Mouse (Mus musculus) embryonic facial prominence, embryonic 10.5 days (tissue): Measurements from ENCODE around the gene Pth2r. TPM values are rescaled to one million over a fixed set of nuclear protein-coding genes. Genes with fewer than 3 reads are reported as not detected.

Source experiments
- DNase-seq: peaks from one replicate; pipeline ENCODE4 v3.0.0-alpha.2; 2017; ENCODE audit warnings: low spot score
- H3K27ac ChIP-seq: fragments of 300-500 bp; sonication (generic); replicated peaks from 2 replicates; pipeline ENCODE4 v1.5.1; 2016; ENCODE audit warnings: mild to moderate bottlenecking
- H3K27me3 ChIP-seq: fragments of 300-500 bp; sonication (generic); replicated peaks from 2 replicates; pipeline ENCODE4 v1.6.1; 2016; ENCODE audit warnings: low read depth, mild to moderate bottlenecking; ENCODE audit not compliant: poor library complexity, severe bottlenecking
- H3K36me3 ChIP-seq: fragments of 300-500 bp; sonication (generic); replicated peaks from 2 replicates; pipeline ENCODE4 v1.6.1; 2016; ENCODE audit warnings: mild to moderate bottlenecking, moderate library complexity
- H3K4me1 ChIP-seq: fragments of 300-500 bp; sonication (generic); 2 replicates; pipeline ENCODE4 v1.6.1; 2016
- H3K4me3 ChIP-seq: fragments of 300-500 bp; sonication (generic); 2 replicates; pipeline ENCODE4 v1.5.1; 2016; ENCODE audit warnings: mild to moderate bottlenecking, moderate library complexity
- H3K9me3 ChIP-seq: fragments of 300-500 bp; sonication (generic); 2 replicates; pipeline ENCODE4 v1.6.1; 2016; ENCODE audit warnings: mild to moderate bottlenecking
- WGBS: fragments of 180-500 bp; shearing (Covaris S2); methylation state at CpG from one replicate; pipeline ENCODE4 v1.1.7; 2016; 5-methylcytosine and 5-hydroxymethylcytosine counted together
- polyA plus RNA-seq: library from polyadenylated mRNA; unstranded; fragments of >200 nt; fragmentation: Nextera tagmentation; extraction: Ambion mirVana; gene quantifications from 2 replicates; pipeline ENCODE4 v1.2.1, GENCODE M21; 2016

The Pth2r gene
- polyA plus RNA-seq = 0.10 and 0.25 TPM in 2 replicates

- whole genome bisulfite sequencing = 86% methylated on average over 6 of the region's 6 CpGs
- Histone ChIP-seq H3K4me3 (no peak within 1 kb of the TSS), H3K36me3 (peaks cover 15% of the 10 kb centered on the region; the same call in 1 of the 2 replicates), H3K9me3 (no peaks in the 10 kb centered on the region), H3K27me3 (no peaks in the 10 kb centered on the region), H3K27ac (no peak within 1 kb of the TSS), H3K4me1 (no peaks in the 10 kb centered on the region)
- no peak for DNase-seq
Measured at GRCm38 (mm10) chr1:65281756-65282155, at the start of gene Pth2r. TSS of gene Pth2r (plus strand) at chr1:65282056.

- H3K36me3 ChIP-seq = peaks cover 59% of the 10 kb centered on the region
- no peak overlapping the region for H3K4me3 ChIP-seq
- no peaks in the 10 kb centered on the region for H3K4me1 ChIP-seq
- no peak for DNase-seq
- WGBS = 88% methylated on average over 3 of the region's 3 CpGs
- no peaks in the 10 kb centered on the region for H3K27me3 ChIP-seq
- no peaks in the 10 kb centered on the region for H3K9me3 ChIP-seq
- H3K27ac ChIP-seq = no peak overlapping the region
Measured at GRCm38 (mm10) chr1:65237712-65238111, 44.1 kb upstream of the Pth2r start.

GRCm38 (mm10) chr1:65245637-65246036 lies 36.2 kb upstream of the Pth2r start:
- 89% methylated on average over 1 of the region's 1 CpGs for WGBS
- Histone ChIP-seq H3K27me3 (no peaks in the 10 kb centered on the region), H3K9me3 (no peaks in the 10 kb centered on the region), H3K4me3 (no peak overlapping the region), H3K27ac (no peak overlapping the region), H3K36me3 (peaks cover 49% of the 10 kb centered on the region), H3K4me1 (no peaks in the 10 kb centered on the region)
- DNase-seq = no peak

- no peak for DNase-seq
- H3K27ac ChIP-seq = no peak overlapping the region
- peaks cover 18% of the 10 kb centered on the region; the same call in 1 of the 2 replicates for H3K36me3 ChIP-seq
- H3K27me3 ChIP-seq = no peaks in the 10 kb centered on the region
- H3K4me1 ChIP-seq = no peaks in the 10 kb centered on the region
- no peaks in the 10 kb centered on the region for H3K9me3 ChIP-seq
- 88% methylated on average over 3 of the region's 3 CpGs for WGBS
- H3K4me3 ChIP-seq = no peak overlapping the region
Measured at GRCm38 (mm10) chr1:65280461-65280860, 1.4 kb upstream of the Pth2r start.

GRCm38 (mm10) chr1:65282766-65283165 lies 910 bp downstream of the Pth2r start:
- Histone ChIP-seq H3K4me1 (no peaks in the 10 kb centered on the region), H3K27me3 (no peaks in the 10 kb centered on the region), H3K36me3 (peaks cover 5% of the 10 kb centered on the region; the same call in 1 of the 2 replicates), H3K9me3 (no peaks in the 10 kb centered on the region), H3K4me3 (no peak overlapping the region), H3K27ac (no peak overlapping the region)
- 15% methylated on average over 6 of the region's 6 CpGs for WGBS
- DNase-seq = peak; percentile 38

- no peaks in the 10 kb centered on the region for H3K9me3 ChIP-seq
- no peak for DNase-seq
- 81% methylated on average over 3 of the region's 3 CpGs for WGBS
- H3K27me3 ChIP-seq = peaks cover 27% of the 10 kb centered on the region
- no peak overlapping the region for H3K27ac ChIP-seq
- H3K4me3 ChIP-seq = no peak overlapping the region
- H3K36me3 ChIP-seq = no peaks in the 10 kb centered on the region
- peaks cover 9% of the 10 kb centered on the region for H3K4me1 ChIP-seq
Measured at GRCm38 (mm10) chr1:65308476-65308875, 26.6 kb downstream of the Pth2r start.

- H3K27ac ChIP-seq = no peak overlapping the region
- H3K4me1 ChIP-seq = peaks cover 12% of the 10 kb centered on the region
- no peaks in the 10 kb centered on the region for H3K36me3 ChIP-seq
- 2% methylated on average over 29 of the region's 29 CpGs for WGBS
- H3K27me3 ChIP-seq = peaks cover 27% of the 10 kb centered on the region
- H3K9me3 ChIP-seq = no peaks in the 10 kb centered on the region
- peak; percentile 44 for DNase-seq
- peak overlapping the region; percentile 61 for H3K4me3 ChIP-seq
Measured at GRCm38 (mm10) chr1:65311214-65311933, 29.5 kb downstream of the Pth2r start.

GRCm38 (mm10) chr1:65312118-65312517 lies 30.3 kb downstream of the Pth2r start:
- H3K36me3 ChIP-seq = no peaks in the 10 kb centered on the region
- H3K4me1 ChIP-seq = peaks cover 12% of the 10 kb centered on the region
- no peaks in the 10 kb centered on the region for H3K9me3 ChIP-seq
- DNase-seq = no peak
- H3K27me3 ChIP-seq = peaks cover 27% of the 10 kb centered on the region
- no peak overlapping the region for H3K27ac ChIP-seq
- H3K4me3 ChIP-seq = peak overlapping the region; percentile 61
- 15% methylated on average over 7 of the region's 7 CpGs for WGBS

GRCm38 (mm10) chr1:65312896-65313295 lies 31.0 kb downstream of the Pth2r start:
- peaks cover 12% of the 10 kb centered on the region for H3K4me1 ChIP-seq
- no peaks in the 10 kb centered on the region for H3K9me3 ChIP-seq
- no peak overlapping the region for H3K27ac ChIP-seq
- peaks cover 27% of the 10 kb centered on the region for H3K27me3 ChIP-seq
- DNase-seq = no peak
- H3K36me3 ChIP-seq = no peaks in the 10 kb centered on the region
- no peak overlapping the region for H3K4me3 ChIP-seq
- 73% methylated on average over 2 of the region's 2 CpGs for WGBS

- WGBS = 69% methylated on average over 13 of the region's 13 CpGs
- H3K9me3 ChIP-seq = no peaks in the 10 kb centered on the region
Measured at GRCm38 (mm10) chr1:65314054-65315021, 32.5 kb downstream of the Pth2r start.

GRCm38 (mm10) chr1:65315022-65315407 lies 33.2 kb downstream of the Pth2r start:
- WGBS = 89% methylated on average over 8 of the region's 8 CpGs
- no peak overlapping the region for H3K4me3 ChIP-seq
- peaks cover 12% of the 10 kb centered on the region for H3K4me1 ChIP-seq
- no peaks in the 10 kb centered on the region for H3K36me3 ChIP-seq
- H3K9me3 ChIP-seq = no peaks in the 10 kb centered on the region
- no peak overlapping the region for H3K27ac ChIP-seq
- H3K27me3 ChIP-seq = peaks cover 21% of the 10 kb centered on the region
- DNase-seq = no peak

More at GRCm38 (mm10) chr1:65314054-65315021, 32.5 kb downstream of the Pth2r start:
- Histone ChIP-seq H3K4me1 (peaks cover 12% of the 10 kb centered on the region), H3K27me3 (peaks cover 23% of the 10 kb centered on the region), H3K36me3 (no peaks in the 10 kb centered on the region), H3K4me3 (no peak overlapping the region), H3K27ac (no peak overlapping the region)
- no peak for DNase-seq

GRCm38 (mm10) chr1:65334026-65334425 lies 52.2 kb downstream of the Pth2r start:
- Histone ChIP-seq H3K27me3 (no peaks in the 10 kb centered on the region), H3K36me3 (no peaks in the 10 kb centered on the region), H3K4me3 (no peak overlapping the region), H3K9me3 (no peaks in the 10 kb centered on the region), H3K27ac (no peak overlapping the region), H3K4me1 (no peaks in the 10 kb centered on the region)
- WGBS = 90% methylated on average over 5 of the region's 5 CpGs
- DNase-seq = no peak
